Mouse (Mus musculus): ENCODE measurements at regions not wholly inside any gene's neighbourhood (a gene's known extent, or its start where the extent isn't known, plus 50 kb on each side); places are given as distances from the start of the nearest gene placed in this dataset.

GRCm38 (mm10) chr7:135882306-135882705 lies 166.1 kb upstream of the Mki67 start:
- TF ChIP-seq CTCF (IDR thresholded peaks at IDR 0.05; ENCODE audit: insufficient read depth, low read length) (no peak), POLR2A (IDR thresholded peaks at IDR 0.05; ENCODE audit: borderline replicate concordance, extremely low read depth, low read depth, low read length) (no peak)

All from lung, adult 2 months (tissue).